Mouse (Mus musculus): ENCODE measurements around the gene Bmp2k.

Bmp2k gene

GRCm38 (mm10) chr5:97054166-97054565 is 56.7 kb downstream of the Bmp2k start:
- DNase-seq (ENCODE audit: low spot score in 2 of 2): no peak

- no peak for DNase-seq (ENCODE audit: low spot score in 2 of 2)
These were observed 57.3 kb downstream of the Bmp2k start for GRCm38 (mm10) chr5:97054801-97055200.

GRCm38 (mm10) chr5:97055511-97056068 is 58.1 kb downstream of the Bmp2k start:
- peak in 1 of 2 experiments; percentile 42 for DNase-seq (ENCODE audit: low spot score in 2 of 2)

GRCm38 (mm10) chr5:97056359-97056758 is 58.9 kb downstream of the Bmp2k start:
- no peak for DNase-seq (ENCODE audit: low spot score in 2 of 2)

GRCm38 (mm10) chr5:97056791-97057450 is 59.4 kb downstream of the Bmp2k start:
- no peak for DNase-seq (ENCODE audit: low spot score in 2 of 2)

- no peak for DNase-seq (ENCODE audit: low spot score in 2 of 2)
These were observed 63.4 kb downstream of the Bmp2k start for GRCm38 (mm10) chr5:97060864-97061263.

- no peak for DNase-seq (ENCODE audit: low spot score in 2 of 2)
These were observed 64.6 kb downstream of the Bmp2k start for GRCm38 (mm10) chr5:97062041-97062440.

GRCm38 (mm10) chr5:97065746-97066145 is 68.3 kb downstream of the Bmp2k start:
- DNase-seq (ENCODE audit: low spot score in 2 of 2): no peak

- peak in 1 of 2 experiments; percentile 51 for DNase-seq (ENCODE audit: low spot score in 2 of 2)
These were observed 78.1 kb downstream of the Bmp2k start for GRCm38 (mm10) chr5:97075476-97076151.

- no peak for DNase-seq (ENCODE audit: low spot score in 2 of 2)
These were observed 78.7 kb downstream of the Bmp2k start for GRCm38 (mm10) chr5:97076167-97076566.

- no peak for DNase-seq (ENCODE audit: low spot score in 2 of 2)
These were observed 80.2 kb downstream of the Bmp2k start for GRCm38 (mm10) chr5:97077676-97078075.

- no peak for DNase-seq (ENCODE audit: low spot score in 2 of 2)
These were observed 81.2 kb downstream of the Bmp2k start for GRCm38 (mm10) chr5:97078641-97079040.

GRCm38 (mm10) chr5:97081481-97081880 is 84.0 kb downstream of the Bmp2k start:
- DNase-seq (ENCODE audit: low spot score in 2 of 2): peak in 1 of 2 experiments; percentile 40

- DNase-seq (ENCODE audit: low spot score in 2 of 2): peak in 1 of 2 experiments; percentile 50
These were observed 86.2 kb downstream of the Bmp2k start for GRCm38 (mm10) chr5:97083701-97084100.

GRCm38 (mm10) chr5:97084541-97084940 is 87.1 kb downstream of the Bmp2k start:
- no peak for DNase-seq (ENCODE audit: low spot score in 2 of 2)

GRCm38 (mm10) chr5:97085071-97085470 is 87.6 kb downstream of the Bmp2k start:
- DNase-seq (ENCODE audit: low spot score in 2 of 2): peak in 1 of 2 experiments; percentile 52

- DNase-seq (ENCODE audit: low spot score in 2 of 2): no peak
These were observed 89.6 kb downstream of the Bmp2k start for GRCm38 (mm10) chr5:97087030-97087630.

- DNase-seq (ENCODE audit: low spot score in 2 of 2): peak in 1 of 2 experiments; percentile 51
These were observed 90.3 kb downstream of the Bmp2k start for GRCm38 (mm10) chr5:97087746-97088145.

- peak in 1 of 2 experiments; percentile 51 for DNase-seq (ENCODE audit: low spot score in 2 of 2)
These were observed 90.7 kb downstream of the Bmp2k start for GRCm38 (mm10) chr5:97088231-97088630.

- peak in 1 of 2 experiments; percentile 22 for DNase-seq (ENCODE audit: low spot score in 2 of 2)
These were observed 91.9 kb downstream of the Bmp2k start for GRCm38 (mm10) chr5:97089426-97089825.

- peak in 1 of 2 experiments; percentile 48 for DNase-seq (ENCODE audit: low spot score in 2 of 2)
These were observed 92.7 kb downstream of the Bmp2k start for GRCm38 (mm10) chr5:97090034-97090784.

- DNase-seq (ENCODE audit: low spot score in 2 of 2): no peak
These were observed 95.5 kb downstream of the Bmp2k start for GRCm38 (mm10) chr5:97092970-97093369.
